Mouse (Mus musculus): ENCODE measurements around the gene Myh14. TPM values are rescaled to one million over a fixed set of nuclear protein-coding genes. Genes with fewer than 3 reads are reported as not detected.

Gene Myh14
- polyA plus RNA-seq, 1 experiment from 2014 or later, result 0.56 TPM

DNA sequence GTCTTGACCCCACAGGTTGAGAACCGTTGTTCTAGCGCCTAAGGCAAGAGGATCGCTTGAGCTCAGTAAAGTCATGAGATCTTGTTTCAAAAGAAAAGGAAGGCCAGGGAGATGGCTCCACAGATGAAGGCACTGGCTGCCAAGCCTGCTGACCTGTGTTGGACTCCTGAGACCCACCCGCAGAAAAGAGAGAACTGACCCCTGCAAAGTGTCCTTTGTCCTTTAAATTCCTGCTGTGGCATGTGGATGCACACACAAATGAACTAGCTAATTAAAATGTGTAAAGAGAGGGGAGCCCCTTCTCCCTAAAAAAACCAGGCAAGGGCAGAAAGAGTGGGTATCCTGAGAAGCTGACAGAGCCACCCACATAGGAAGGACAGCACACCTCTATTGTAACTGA, 98.8 kb downstream of the Myh14 start:
- ATAC-seq (replicated peaks; ENCODE audit: insufficient number of reproducible peaks, low FRiP score, low TSS enrichment), result no peak
- no peaks in the 10 kb centered on the region for H3K36me3 ChIP-seq (ENCODE audit: control insufficient read depth, insufficient read depth, low read length)
- 69% methylated on average over 4 of the region's 4 CpGs for WGBS (ENCODE audit: insufficient replicate concordance)
- H3K27me3 ChIP-seq (ENCODE audit: control insufficient read depth, insufficient read depth, low read length), result peaks cover 2% of the 10 kb centered on the region; the same call in 1 of the 2 replicates
- no peak overlapping the region for H3K4me2 ChIP-seq
- no peaks in the 10 kb centered on the region for H3K9me3 ChIP-seq (replicated peaks; ENCODE audit: control insufficient read depth, low read length)
- H3K4me3 ChIP-seq (ENCODE audit: low read depth, low read length), result no peak overlapping the region
- no peak overlapping the region for H3K9ac ChIP-seq (ENCODE audit: low read depth, low read length)
- no peaks in the 10 kb centered on the region for H3K4me1 ChIP-seq (ENCODE audit: control insufficient read depth, insufficient read depth, low read length)
- H3K27ac ChIP-seq (ENCODE audit: low read depth, low read length), result no peak overlapping the region

DNA sequence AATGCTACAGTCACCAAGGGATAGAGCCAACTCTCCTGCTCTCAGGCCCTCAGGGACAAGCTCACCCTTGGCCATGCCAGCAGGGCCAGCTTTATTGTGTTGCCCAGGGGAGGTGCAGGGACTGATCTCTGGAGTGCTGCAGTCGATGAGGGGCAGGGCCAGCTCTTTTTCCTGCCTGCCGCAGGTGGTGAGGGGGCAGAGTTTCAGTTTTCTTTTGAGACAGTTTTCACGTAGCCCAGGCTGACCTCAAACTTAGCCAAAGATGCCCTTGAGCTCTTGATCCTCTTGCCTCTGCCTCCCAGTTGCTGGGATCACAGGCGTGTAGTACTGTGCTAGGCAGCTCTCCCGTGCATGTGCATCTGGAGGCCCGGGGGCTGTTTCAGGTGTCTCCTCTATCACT, 99.7 kb downstream of the Myh14 start:
- no peak overlapping the region for H3K27ac ChIP-seq (ENCODE audit: low read depth, low read length)
- H3K9me3 ChIP-seq (replicated peaks; ENCODE audit: control insufficient read depth, low read length), result no peaks in the 10 kb centered on the region
- H3K4me2 ChIP-seq, result no peak overlapping the region
- no peak for ATAC-seq (replicated peaks; ENCODE audit: insufficient number of reproducible peaks, low FRiP score, low TSS enrichment)
- H3K4me3 ChIP-seq (ENCODE audit: low read depth, low read length), result no peak overlapping the region
- peaks cover 2% of the 10 kb centered on the region; the same call in 1 of the 2 replicates for H3K27me3 ChIP-seq (ENCODE audit: control insufficient read depth, insufficient read depth, low read length)
- no peaks in the 10 kb centered on the region for H3K4me1 ChIP-seq (ENCODE audit: control insufficient read depth, insufficient read depth, low read length)
- H3K36me3 ChIP-seq (ENCODE audit: control insufficient read depth, insufficient read depth, low read length), result no peaks in the 10 kb centered on the region
- H3K9ac ChIP-seq (ENCODE audit: low read depth, low read length), result no peak overlapping the region
- 74% methylated on average over 6 of the region's 6 CpGs for WGBS (ENCODE audit: insufficient replicate concordance)

DNA sequence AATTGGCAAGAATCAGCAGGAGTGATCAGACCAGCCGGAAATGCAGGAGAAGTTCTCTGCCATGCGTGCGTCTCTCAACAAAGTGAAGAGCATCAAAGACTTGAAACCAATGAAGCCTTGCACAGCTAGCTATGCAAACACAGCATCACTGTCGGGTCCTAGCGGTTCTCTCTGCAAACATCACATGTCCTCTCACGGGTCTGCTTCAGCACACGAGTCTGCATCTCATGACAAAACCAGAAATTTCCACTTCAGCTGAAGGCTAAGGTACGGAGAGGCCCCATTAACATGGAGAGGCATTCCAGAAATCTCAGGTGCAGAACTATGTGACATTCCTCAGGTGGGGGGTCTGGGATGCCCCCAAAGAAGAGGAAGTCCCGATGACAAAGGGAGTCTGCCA, 101.8 kb downstream of the Myh14 start:
- peaks cover 2% of the 10 kb centered on the region; the same call in 1 of the 2 replicates for H3K27me3 ChIP-seq (ENCODE audit: control insufficient read depth, insufficient read depth, low read length)
- WGBS (ENCODE audit: insufficient replicate concordance), result 71% methylated on average over 9 of the region's 9 CpGs
- H3K36me3 ChIP-seq (ENCODE audit: control insufficient read depth, insufficient read depth, low read length), result no peaks in the 10 kb centered on the region
- no peak overlapping the region for H3K4me3 ChIP-seq (ENCODE audit: low read depth, low read length)
- ATAC-seq (replicated peaks; ENCODE audit: insufficient number of reproducible peaks, low FRiP score, low TSS enrichment), result no peak
- no peak overlapping the region for H3K27ac ChIP-seq (ENCODE audit: low read depth, low read length)
- no peaks in the 10 kb centered on the region for H3K4me1 ChIP-seq (ENCODE audit: control insufficient read depth, insufficient read depth, low read length)
- H3K4me2 ChIP-seq, result no peak overlapping the region
- no peak overlapping the region for H3K9ac ChIP-seq (ENCODE audit: low read depth, low read length)
- H3K9me3 ChIP-seq (replicated peaks; ENCODE audit: control insufficient read depth, low read length), result no peaks in the 10 kb centered on the region

- Histone ChIP-seq H3K4me1 (ENCODE audit: control insufficient read depth, insufficient read depth, low read length) (no peaks in the 10 kb centered on the region), H3K36me3 (ENCODE audit: control insufficient read depth, insufficient read depth, low read length) (no peaks in the 10 kb centered on the region), H3K9ac (ENCODE audit: low read depth, low read length) (no peak overlapping the region), H3K9me3 (replicated peaks; ENCODE audit: control insufficient read depth, low read length) (no peaks in the 10 kb centered on the region), H3K27ac (ENCODE audit: low read depth, low read length) (no peak overlapping the region), H3K4me2 (no peak overlapping the region), H3K27me3 (ENCODE audit: control insufficient read depth, insufficient read depth, low read length) (no peaks in the 10 kb centered on the region; the same call in 1 of the 2 replicates), H3K4me3 (ENCODE audit: low read depth, low read length) (no peak overlapping the region)
- WGBS (ENCODE audit: insufficient replicate concordance), result 68% methylated on average over 6 of the region's 6 CpGs
- ATAC-seq (replicated peaks; ENCODE audit: insufficient number of reproducible peaks, low FRiP score, low TSS enrichment), result no peak
Measured at GRCm38 (mm10) chr7:44565414-44565813, 105.2 kb downstream of the Myh14 start.

DNA sequence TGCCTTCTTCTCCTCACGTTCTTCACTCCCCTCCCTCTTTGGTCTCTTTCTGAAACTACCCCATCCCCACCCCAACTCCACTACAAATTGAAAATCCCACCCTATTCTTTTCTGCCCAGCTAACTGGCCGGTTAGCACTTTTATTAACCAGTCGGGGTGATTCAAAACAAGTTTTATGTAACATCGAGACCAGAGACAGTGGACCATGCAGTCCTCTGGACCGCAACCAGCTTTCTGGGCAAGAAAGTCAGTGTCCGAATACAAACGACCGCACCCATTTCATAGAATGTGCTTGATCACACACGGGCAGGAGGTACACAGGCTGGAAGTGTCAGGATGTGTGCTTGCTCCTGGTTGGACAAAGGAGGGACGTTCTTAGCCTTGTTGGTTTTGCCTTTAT, 106.2 kb downstream of the Myh14 start:
- Histone ChIP-seq H3K27ac (ENCODE audit: low read depth, low read length) (no peak overlapping the region), H3K36me3 (ENCODE audit: control insufficient read depth, insufficient read depth, low read length) (no peaks in the 10 kb centered on the region), H3K4me3 (ENCODE audit: low read depth, low read length) (no peak overlapping the region), H3K27me3 (ENCODE audit: control insufficient read depth, insufficient read depth, low read length) (no peaks in the 10 kb centered on the region; the same call in 1 of the 2 replicates), H3K4me2 (no peak overlapping the region), H3K4me1 (ENCODE audit: control insufficient read depth, insufficient read depth, low read length) (no peaks in the 10 kb centered on the region), H3K9me3 (replicated peaks; ENCODE audit: control insufficient read depth, low read length) (no peaks in the 10 kb centered on the region), H3K9ac (ENCODE audit: low read depth, low read length) (no peak overlapping the region)
- WGBS (ENCODE audit: insufficient replicate concordance), result 83% methylated on average over 10 of the region's 10 CpGs
- ATAC-seq (replicated peaks; ENCODE audit: insufficient number of reproducible peaks, low FRiP score, low TSS enrichment), result no peak

GRCm38 (mm10) chr7:44563284-44563683, 107.4 kb downstream of the Myh14 start:
- Histone ChIP-seq H3K27ac (ENCODE audit: low read depth, low read length) (no peak overlapping the region), H3K4me2 (no peak overlapping the region), H3K27me3 (ENCODE audit: control insufficient read depth, insufficient read depth, low read length) (no peaks in the 10 kb centered on the region; the same call in 1 of the 2 replicates), H3K4me1 (ENCODE audit: control insufficient read depth, insufficient read depth, low read length) (no peaks in the 10 kb centered on the region), H3K9ac (ENCODE audit: low read depth, low read length) (no peak overlapping the region), H3K4me3 (ENCODE audit: low read depth, low read length) (no peak overlapping the region), H3K36me3 (ENCODE audit: control insufficient read depth, insufficient read depth, low read length) (no peaks in the 10 kb centered on the region), H3K9me3 (replicated peaks; ENCODE audit: control insufficient read depth, low read length) (no peaks in the 10 kb centered on the region)
- 41% methylated on average over 8 of the region's 8 CpGs for WGBS (ENCODE audit: insufficient replicate concordance)
- no peak for ATAC-seq (replicated peaks; ENCODE audit: insufficient number of reproducible peaks, low FRiP score, low TSS enrichment)

DNA sequence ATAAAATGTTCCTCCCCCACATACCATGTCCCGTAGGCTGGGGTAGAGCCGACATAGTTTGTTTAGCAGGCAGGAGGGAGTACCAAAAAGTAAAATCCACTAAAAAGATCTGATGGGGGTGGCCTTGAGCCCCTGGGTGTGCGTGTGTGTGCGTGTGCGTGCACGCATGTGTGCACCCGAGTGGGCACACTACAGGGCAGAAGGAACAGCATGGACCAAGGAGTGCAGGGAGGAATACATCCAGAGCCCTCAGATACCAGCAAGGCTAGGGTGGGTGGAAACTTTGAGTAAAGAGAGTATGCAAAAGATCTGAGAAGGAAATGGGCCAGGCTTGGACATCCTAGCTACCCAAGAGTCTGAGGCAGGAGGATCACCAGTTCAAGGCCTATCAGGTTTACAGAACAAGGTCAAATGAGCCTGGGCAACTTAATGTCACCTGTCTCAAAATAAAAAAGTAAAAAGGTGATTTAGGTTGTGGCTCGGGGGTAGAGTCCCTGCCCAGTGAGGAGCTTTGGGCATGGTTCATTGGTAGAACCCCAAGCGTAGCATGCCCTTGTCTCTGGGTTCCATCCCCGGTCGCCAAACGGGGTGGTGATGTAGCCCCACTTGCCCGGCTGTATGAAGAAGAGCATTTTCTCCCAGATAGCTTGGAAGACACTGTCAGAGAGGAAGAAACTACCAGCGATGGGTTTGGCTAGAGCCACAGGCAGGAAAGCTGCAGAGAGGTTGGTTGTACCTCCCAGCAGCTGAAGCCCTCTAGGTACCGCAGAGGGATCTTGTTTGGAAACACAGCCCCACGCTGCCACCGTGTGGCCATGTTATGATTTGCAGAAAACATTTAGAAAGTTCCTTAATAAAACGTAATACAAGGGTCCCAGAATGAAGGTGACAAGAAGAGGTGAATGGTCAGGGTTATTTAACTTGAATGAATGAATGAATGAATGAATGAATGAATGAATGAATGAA, 109.9 kb downstream of the Myh14 start:
- H3K9ac ChIP-seq (ENCODE audit: low read depth, low read length), result peak overlapping the region; percentile 19; the same call in 1 of the 2 replicates
- no peak for ATAC-seq (replicated peaks; ENCODE audit: insufficient number of reproducible peaks, low FRiP score, low TSS enrichment)
- 48% methylated on average over 18 of the region's 18 CpGs for WGBS (ENCODE audit: insufficient replicate concordance)
- no peak overlapping the region for H3K4me2 ChIP-seq
- H3K9me3 ChIP-seq (replicated peaks; ENCODE audit: control insufficient read depth, low read length), result no peaks in the 10 kb centered on the region
- H3K4me3 ChIP-seq (ENCODE audit: low read depth, low read length), result no peak overlapping the region
- H3K36me3 ChIP-seq (ENCODE audit: control insufficient read depth, insufficient read depth, low read length), result no peaks in the 10 kb centered on the region
- H3K27ac ChIP-seq (ENCODE audit: low read depth, low read length), result no peak overlapping the region
- H3K4me1 ChIP-seq (ENCODE audit: control insufficient read depth, insufficient read depth, low read length), result no peaks in the 10 kb centered on the region
- H3K27me3 ChIP-seq (ENCODE audit: control insufficient read depth, insufficient read depth, low read length), result no peaks in the 10 kb centered on the region

DNA sequence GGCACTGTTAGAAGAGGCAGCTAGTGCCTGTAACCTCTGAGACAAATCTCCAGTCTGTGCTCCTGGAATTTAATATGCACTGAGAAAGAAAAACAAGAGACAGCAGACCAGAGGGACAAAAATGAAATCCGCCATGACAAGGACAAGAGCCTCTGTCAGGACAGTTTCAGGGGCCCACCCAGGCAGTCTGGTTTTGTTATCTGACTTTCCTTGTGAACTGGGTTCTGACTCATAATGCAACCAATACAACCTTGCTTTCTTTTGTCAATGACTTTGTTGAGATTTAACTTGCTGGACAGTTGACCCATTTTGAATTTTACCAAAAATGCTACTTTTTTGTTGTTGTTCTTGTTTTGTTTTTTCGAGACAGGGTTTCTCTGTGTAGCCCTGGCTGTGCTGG, 113.0 kb downstream of the Myh14 start:
- no peak overlapping the region for H3K4me2 ChIP-seq
- no peaks in the 10 kb centered on the region for H3K36me3 ChIP-seq (ENCODE audit: control insufficient read depth, insufficient read depth, low read length)
- H3K9me3 ChIP-seq (replicated peaks; ENCODE audit: control insufficient read depth, low read length), result no peaks in the 10 kb centered on the region
- H3K4me1 ChIP-seq (ENCODE audit: control insufficient read depth, insufficient read depth, low read length), result no peaks in the 10 kb centered on the region; the same call in 1 of the 2 replicates
- no peak overlapping the region for H3K4me3 ChIP-seq (ENCODE audit: low read depth, low read length)
- H3K27ac ChIP-seq (ENCODE audit: low read depth, low read length), result no peak overlapping the region
- WGBS (ENCODE audit: insufficient replicate concordance), result 61% methylated on average over 2 of the region's 2 CpGs
- no peak for ATAC-seq (replicated peaks; ENCODE audit: insufficient number of reproducible peaks, low FRiP score, low TSS enrichment)
- no peak overlapping the region for H3K9ac ChIP-seq (ENCODE audit: low read depth, low read length)
- H3K27me3 ChIP-seq (ENCODE audit: control insufficient read depth, insufficient read depth, low read length), result no peaks in the 10 kb centered on the region

Data from heart, embryonic 11.5 days (tissue).